Mouse (Mus musculus) embryonic facial prominence, embryonic 10.5 days (tissue): Measurements from ENCODE around the gene Agap2. TPM values are rescaled to one million over a fixed set of nuclear protein-coding genes. Genes with fewer than 3 reads are reported as not detected.

Experiments used
- DNase-seq: peaks from one replicate; pipeline ENCODE4 v3.0.0-alpha.2; 2017; ENCODE audit warnings: low spot score
- H3K27ac ChIP-seq: fragments of 300-500 bp; sonication (generic); replicated peaks from 2 replicates; pipeline ENCODE4 v1.5.1; 2016; ENCODE audit warnings: mild to moderate bottlenecking
- H3K27me3 ChIP-seq: fragments of 300-500 bp; sonication (generic); replicated peaks from 2 replicates; pipeline ENCODE4 v1.6.1; 2016; ENCODE audit warnings: low read depth, mild to moderate bottlenecking; ENCODE audit not compliant: poor library complexity, severe bottlenecking
- H3K36me3 ChIP-seq: fragments of 300-500 bp; sonication (generic); replicated peaks from 2 replicates; pipeline ENCODE4 v1.6.1; 2016; ENCODE audit warnings: mild to moderate bottlenecking, moderate library complexity
- H3K4me1 ChIP-seq: fragments of 300-500 bp; sonication (generic); 2 replicates; pipeline ENCODE4 v1.6.1; 2016
- H3K4me3 ChIP-seq: fragments of 300-500 bp; sonication (generic); 2 replicates; pipeline ENCODE4 v1.5.1; 2016; ENCODE audit warnings: mild to moderate bottlenecking, moderate library complexity
- H3K9me3 ChIP-seq: fragments of 300-500 bp; sonication (generic); 2 replicates; pipeline ENCODE4 v1.6.1; 2016; ENCODE audit warnings: mild to moderate bottlenecking
- WGBS: fragments of 180-500 bp; shearing (Covaris S2); methylation state at CpG from one replicate; pipeline ENCODE4 v1.1.7; 2016; 5-methylcytosine and 5-hydroxymethylcytosine counted together
- polyA plus RNA-seq: library from polyadenylated mRNA; unstranded; fragments of >200 nt; fragmentation: Nextera tagmentation; extraction: Ambion mirVana; gene quantifications from 2 replicates; pipeline ENCODE4 v1.2.1, GENCODE M21; 2016

Agap2 gene
- polyA plus RNA-seq, 1 experiment from 2014 or later: 0.04 TPM

GRCm38 (mm10) chr10:127138328-127139141, 63.5 kb downstream of the Agap2 start:
- Histone ChIP-seq H3K27ac (no peak overlapping the region), H3K36me3 (no peaks in the 10 kb centered on the region), H3K9me3 (no peaks in the 10 kb centered on the region), H3K27me3 (no peaks in the 10 kb centered on the region), H3K4me1 (0 out of 2 replicates have a peak, but pooled peaks cover 5% of the 10 kb centered on the region), H3K4me3 (no peak overlapping the region)
- no peak for DNase-seq
- 92% methylated on average over 18 of the region's 18 CpGs for WGBS

- Histone ChIP-seq H3K4me1 (no peaks in the 10 kb centered on the region), H3K27ac (no peak overlapping the region), H3K9me3 (no peaks in the 10 kb centered on the region), H3K36me3 (no peaks in the 10 kb centered on the region), H3K4me3 (no peak overlapping the region), H3K27me3 (no peaks in the 10 kb centered on the region)
- 87% methylated on average over 11 of the region's 11 CpGs for WGBS
- no peak for DNase-seq
Observed at GRCm38 (mm10) chr10:127140971-127141370, 65.9 kb downstream of the Agap2 start.

- Histone ChIP-seq H3K9me3 (no peaks in the 10 kb centered on the region), H3K36me3 (no peaks in the 10 kb centered on the region), H3K4me1 (no peaks in the 10 kb centered on the region), H3K27me3 (no peaks in the 10 kb centered on the region), H3K27ac (no peak overlapping the region), H3K4me3 (no peak overlapping the region)
- 81% methylated on average over 8 of the region's 8 CpGs for WGBS
- no peak for DNase-seq
Observed at GRCm38 (mm10) chr10:127141500-127141899, 66.4 kb downstream of the Agap2 start.

Other genes starting within 250 kb of the Agap2 start
- gene Atp23, start 173.9 kb upstream of the Agap2 start, polyA plus RNA-seq: 20.0 and 22.6 TPM in 2 replicates
- 46.2 and 49.3 TPM in 2 replicates for gene Ctdsp2, start 96.6 kb upstream of the Agap2 start, polyA plus RNA-seq
- 0.06 and 0.44 TPM in 2 replicates for gene Avil, start 74.6 kb upstream of the Agap2 start, polyA plus RNA-seq
- 103 and 106 TPM in 2 replicates for gene Tsfm, start 44.4 kb upstream of the Agap2 start, polyA plus RNA-seq
- gene Mettl1, start 33.9 kb upstream of the Agap2 start, polyA plus RNA-seq: 58.6 and 62.4 TPM in 2 replicates
- gene Eef1akmt3, start 33.8 kb upstream of the Agap2 start, polyA plus RNA-seq: 0.27 and 0.29 TPM in 2 replicates
- gene Cyp27b1, start 27.0 kb upstream of the Agap2 start, polyA plus RNA-seq: 0.14 TPM in 2 replicates
- gene March9, start 15.1 kb upstream of the Agap2 start, polyA plus RNA-seq: 1.2 and 1.3 TPM in 2 replicates
- 3,008 and 3,023 TPM in 2 replicates for gene Cdk4, start 11.8 kb upstream of the Agap2 start, polyA plus RNA-seq
- 168 and 180 TPM in 2 replicates for gene Tspan31, start 5.0 kb upstream of the Agap2 start, polyA plus RNA-seq
- 59.7 and 60.1 TPM in 2 replicates for gene Os9, start 45.8 kb downstream of the Agap2 start, polyA plus RNA-seq
- gene B4galnt1, start 89.9 kb downstream of the Agap2 start, polyA plus RNA-seq: 3.0 and 3.8 TPM in 2 replicates
- 2.1 and 2.9 TPM in 2 replicates for gene Slc26a10, start 105.4 kb downstream of the Agap2 start, polyA plus RNA-seq
- 26.9 and 29.6 TPM in 2 replicates for gene Arhgef25, start 114.8 kb downstream of the Agap2 start, polyA plus RNA-seq
- 107 and 115 TPM in 2 replicates for gene Dtx3, start 120.4 kb downstream of the Agap2 start, polyA plus RNA-seq
- gene Pip4k2c, start 136.3 kb downstream of the Agap2 start, polyA plus RNA-seq: 25.3 and 25.9 TPM in 2 replicates
- 11.6 and 11.9 TPM in 2 replicates for gene Kif5a, start 188.1 kb downstream of the Agap2 start, polyA plus RNA-seq
- 187 and 197 TPM in 2 replicates for gene Dctn2, start 191.1 kb downstream of the Agap2 start, polyA plus RNA-seq
- gene Mbd6, start 213.7 kb downstream of the Agap2 start, polyA plus RNA-seq: 11.1 and 12.2 TPM in 2 replicates
- gene Mars, start 236.5 kb downstream of the Agap2 start, polyA plus RNA-seq: 160 and 175 TPM in 2 replicates
- gene Arhgap9, start 246.7 kb downstream of the Agap2 start, polyA plus RNA-seq: 2.0 and 2.1 TPM in 2 replicates